Comparison of ENCODE assay signal across 13 mouse cellular contexts in the genomic region with DNA sequence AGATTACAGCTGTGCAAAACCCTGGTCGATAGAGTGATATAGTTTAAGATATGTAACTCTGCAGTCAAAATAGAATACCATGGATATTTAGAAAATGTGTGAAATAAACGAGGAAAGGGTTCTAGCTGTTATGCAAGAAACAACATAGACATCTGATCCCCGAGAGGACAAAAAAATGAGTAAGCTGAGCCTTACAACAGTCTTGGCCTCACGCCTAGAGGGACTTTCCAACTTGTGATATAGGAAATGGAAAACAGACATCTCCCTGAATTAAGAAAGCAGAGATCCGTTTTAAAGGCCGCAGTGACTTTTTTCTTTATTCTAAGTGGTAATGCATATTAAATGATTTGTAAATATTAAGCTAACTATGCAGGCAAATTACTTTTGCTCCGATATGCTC. TPM values are rescaled to one million over a fixed set of nuclear protein-coding genes. Genes with fewer than 3 reads are reported as not detected.
DNase-seq lines count a peak whose midpoint lies in the region; ATAC-seq and TF ChIP-seq lines count a peak whose summit lies in the region.
"Had no signal": no experiment of that assay in that cellular context is flagged by ENCODE, and none has a peak within 500 bp of the region (broad histone marks: within the 10 kb centered on the region; RNA-seq: fewer than 3 reads in every experiment).

No protein-coding gene starts in this region.

- H3K4me1 ChIP-seq in heart, postnatal 0 days (ENCODE audit: control insufficient read depth, insufficient read depth), result no peaks in the 10 kb centered on the region
- no peaks in the 10 kb centered on the region for H3K4me1 ChIP-seq in heart, embryonic 11.5 days (ENCODE audit: control insufficient read depth, insufficient read depth, low read length)
- H3K4me1 ChIP-seq: liver, embryonic 13.5 days had no signal

- no peak overlapping the region for H3K9ac ChIP-seq in heart, postnatal 0 days (replicated peaks; ENCODE audit: low read depth, low read length)
- H3K9ac ChIP-seq in heart, embryonic 11.5 days (ENCODE audit: low read depth, low read length), result no peak overlapping the region
- H3K9ac ChIP-seq: forebrain, postnatal 0 days; liver, embryonic 13.5 days had no signal

- intact Hi-C loops in heart, postnatal 10 days (cut with DNase I), result loop anchor here (10.0 kb wide), 1 partner anchor 395 kb away; no protein-coding TSS in a partner anchor

- no peak for TF ChIP-seq CTCF in heart, postnatal 0 days (IDR thresholded peaks at IDR 0.05; ENCODE audit: low read depth)

- peak; percentile 58 for DNase-seq in heart, postnatal 0 days (ENCODE audit: low spot score)
- DNase-seq in 416B (ENCODE audit: low read depth), result peak; percentile 50
- peak; percentile 78 for DNase-seq in adipocyte (ENCODE audit: low spot score)
- peak; percentile 47 to 50 for DNase-seq in heart, postnatal 10 days
- no peak for DNase-seq in embryo, embryonic 10 days (ENCODE audit: low spot score)
- no peak for DNase-seq in Muller cell, postnatal 12 days (ENCODE audit: inconsistent ontology term)
- DNase-seq: cerebellum, postnatal 25 days; forebrain, postnatal 0 days; liver, embryonic 13.5 days had no signal

- 58% methylated on average over 7 of the region's 7 CpGs for WGBS in heart, postnatal 0 days
- whole genome bisulfite sequencing in heart, embryonic 11.5 days (ENCODE audit: insufficient replicate concordance), result 78% methylated on average over 7 of the region's 7 CpGs

- TF ChIP-seq EP300 in heart, postnatal 0 days (IDR thresholded peaks at IDR 0.05; ENCODE audit: low read depth), result no peak

- H3K27ac ChIP-seq in heart, postnatal 0 days (ENCODE audit: low read depth), result no peak overlapping the region
- no peak overlapping the region for H3K27ac ChIP-seq in heart, embryonic 11.5 days (ENCODE audit: low read depth, low read length)
- H3K27ac ChIP-seq: liver, embryonic 13.5 days had no signal

- H3K4me3 ChIP-seq in heart, postnatal 0 days (ENCODE audit: low read depth, low read length), result no peak overlapping the region
- H3K4me3 ChIP-seq in heart, embryonic 11.5 days (ENCODE audit: low read depth, low read length), result no peak overlapping the region
- H3K4me3 ChIP-seq: liver, embryonic 13.5 days had no signal

- no peak for ATAC-seq in heart, postnatal 0 days (ENCODE audit: insufficient read depth, low read depth)
- ATAC-seq in heart, embryonic 11.5 days (replicated peaks; ENCODE audit: insufficient number of reproducible peaks, low FRiP score, low TSS enrichment), result no peak
- ATAC-seq: forebrain, postnatal 0 days; hindbrain, embryonic 16.5 days had no signal

- no peaks in the 10 kb centered on the region for H3K9me3 ChIP-seq in heart, postnatal 0 days (replicated peaks; ENCODE audit: control insufficient read depth, low read length)
- no peaks in the 10 kb centered on the region for H3K9me3 ChIP-seq in heart, embryonic 11.5 days (replicated peaks; ENCODE audit: control insufficient read depth, low read length)
- H3K9me3 ChIP-seq: liver, embryonic 13.5 days had no signal

- no peaks in the 10 kb centered on the region for H3K36me3 ChIP-seq in heart, postnatal 0 days (replicated peaks; ENCODE audit: control insufficient read depth, insufficient read depth, low read length)
- H3K36me3 ChIP-seq in heart, embryonic 11.5 days (ENCODE audit: control insufficient read depth, insufficient read depth, low read length), result no peaks in the 10 kb centered on the region
- H3K36me3 ChIP-seq: liver, embryonic 13.5 days had no signal

- H3K27me3 ChIP-seq in heart, postnatal 0 days (ENCODE audit: control insufficient read depth, insufficient read depth, low read length), result no peaks in the 10 kb centered on the region
- no peaks in the 10 kb centered on the region for H3K27me3 ChIP-seq in heart, embryonic 11.5 days (ENCODE audit: control insufficient read depth, insufficient read depth, low read length)
- H3K27me3 ChIP-seq: liver, embryonic 13.5 days had no signal

- no peak overlapping the region for H3K4me2 ChIP-seq in heart, postnatal 0 days (ENCODE audit: low read depth, low read length)
- H3K4me2 ChIP-seq in heart, embryonic 11.5 days, result no peak overlapping the region
- H3K4me2 ChIP-seq: liver, embryonic 13.5 days had no signal

RNA-seq across cellular contexts. Expression of a gene that starts 9.9 kb away (rescaled TPM):
- not detected in 2 replicates for total RNA-seq in heart, postnatal 0 days (2014; rRNA removed; ENCODE audit: low replicate concordance)
- polyA plus RNA-seq in heart, postnatal 0 days (2015; fragmentation: Nextera tagmentation; extraction: Ambion mirVana), result 0.05 and 0.07 TPM in 2 replicates
- polyA plus RNA-seq in heart, embryonic 11.5 days (2014; fragmentation: Nextera tagmentation; extraction: Ambion mirVana), result 0.08 and 0.23 TPM in 2 replicates
- total RNA-seq in heart, postnatal 10 days (2021), result under 1 TPM; 0.07 TPM
- total RNA-seq: megakaryocyte-erythroid progenitor cell, adult 5-6 weeks; neutrophil, adult 5-6 weeks had no signal
- polyA plus RNA-seq: liver, embryonic 13.5 days had no signal

Comparison
In these comparisons a context has a peak if more than half of its experiments do, and no peak if none do; other contexts are left out.
1. DNase-seq: peak in heart, postnatal 0 days (single experiment), 416B (single experiment), adipocyte (single experiment) and heart, postnatal 10 days (2 of 2); none in embryo, embryonic 10 days (single experiment) and Muller cell, postnatal 12 days (single experiment).